8 mouse cellular contexts compared by ENCODE assay signal in genomic region chr9:109046306-109046705, GRCm38 (mm10). TPM values are rescaled to one million over a fixed set of nuclear protein-coding genes. Genes with fewer than 3 reads are reported as not detected.
A peak's percentile ranks its signal among the peaks of the same experiment; 100 is the strongest.
DNase-seq lines count a peak whose midpoint lies in the region; ATAC-seq and TF ChIP-seq lines count a peak whose summit lies in the region.

No protein-coding gene starts in this region.

- H3K36me3 ChIP-seq in heart, adult 2 months (ENCODE audit: control insufficient read depth, insufficient read depth, low read length) = peaks cover 2% of the 10 kb centered on the region; the same call in 1 of the 2 replicates
- H3K36me3 ChIP-seq in heart, embryonic 11.5 days (ENCODE audit: control insufficient read depth, insufficient read depth, low read length) = peaks cover 3% of the 10 kb centered on the region; the same call in 1 of the 2 replicates
- no peaks in the 10 kb centered on the region for H3K36me3 ChIP-seq in liver, adult 2 months (ENCODE audit: control insufficient read depth, insufficient read depth, low read length)

- no peak overlapping the region for H3K9ac ChIP-seq in heart, adult 2 months (ENCODE audit: low read depth, low read length)
- H3K9ac ChIP-seq in heart, embryonic 11.5 days (ENCODE audit: low read depth, low read length) = no peak overlapping the region
- no peak overlapping the region for H3K9ac ChIP-seq in liver, adult 2 months (ENCODE audit: low read depth, low read length)

- no peak overlapping the region for H3K27ac ChIP-seq in heart, adult 2 months
- H3K27ac ChIP-seq in heart, embryonic 11.5 days (ENCODE audit: low read depth, low read length) = no peak overlapping the region
- H3K27ac ChIP-seq in liver, adult 2 months (replicated peaks; ENCODE audit: insufficient read depth, low read depth, low read length) = no peak overlapping the region

- peak; percentile 68 to 71 for DNase-seq in heart, adult 2 months
- peak; percentile 90 for DNase-seq in CD4-positive, CD25-positive, alpha-beta regulatory T cell, adult 2 months (ENCODE audit: low read depth, low spot score)
- DNase-seq in adrenal gland, adult 2 months = peak; percentile 77
- DNase-seq in liver, adult 2 months (ENCODE audit: extremely low read depth, low read depth, low spot score) = peak; percentile 40
- DNase-seq in retina, embryonic 14.5 days (ENCODE audit: low spot score) = peak; percentile 69
- no peak for DNase-seq in ovary, postnatal 14 days (ENCODE audit: low spot score)

- TF ChIP-seq POLR2A in heart, adult 2 months (IDR thresholded peaks at IDR 0.05; ENCODE audit: insufficient read depth, low read depth, low read length) = no peak
- no peak for TF ChIP-seq POLR2A in liver, adult 2 months (IDR thresholded peaks at IDR 0.05; ENCODE audit: extremely low read depth, insufficient read depth, low read length)

- no peaks in the 10 kb centered on the region for H3K79me2 ChIP-seq in heart, adult 2 months (replicated peaks; ENCODE audit: control insufficient read depth, insufficient read depth, low read length)
- no peaks in the 10 kb centered on the region for H3K79me2 ChIP-seq in liver, adult 2 months (ENCODE audit: control insufficient read depth, insufficient read depth, low read length)

- no peaks in the 10 kb centered on the region for H3K9me3 ChIP-seq in heart, embryonic 11.5 days (replicated peaks; ENCODE audit: control insufficient read depth, low read length)

- peak; percentile 83 for TF ChIP-seq CTCF in heart, adult 2 months (IDR thresholded peaks at IDR 0.05)
- peak; percentile 84 for TF ChIP-seq CTCF in liver, adult 2 months (IDR thresholded peaks at IDR 0.05; ENCODE audit: low read depth, low read length)

- no peak overlapping the region for H3K4me2 ChIP-seq in heart, embryonic 11.5 days

- no peaks in the 10 kb centered on the region for H3K27me3 ChIP-seq in heart, adult 2 months (ENCODE audit: control insufficient read depth, insufficient read depth, low read length)
- no peaks in the 10 kb centered on the region for H3K27me3 ChIP-seq in heart, embryonic 11.5 days (ENCODE audit: control insufficient read depth, insufficient read depth, low read length)
- H3K27me3 ChIP-seq in liver, adult 2 months (ENCODE audit: control insufficient read depth, insufficient read depth, low read length) = no peaks in the 10 kb centered on the region

- 35% methylated on average over 5 of the region's 5 CpGs for WGBS in heart, adult 2 months
- 36% methylated on average over 5 of the region's 5 CpGs for WGBS in heart, embryonic 11.5 days (ENCODE audit: insufficient replicate concordance)
- 34% methylated on average over 5 of the region's 5 CpGs for WGBS in liver, adult 2 months

- peaks cover 2% of the 10 kb centered on the region for H3K4me1 ChIP-seq in heart, adult 2 months (ENCODE audit: control insufficient read depth, insufficient read depth, low read length)
- H3K4me1 ChIP-seq in heart, embryonic 11.5 days (ENCODE audit: control insufficient read depth, insufficient read depth, low read length) = peaks cover 2% of the 10 kb centered on the region; the same call in 1 of the 2 replicates
- no peaks in the 10 kb centered on the region for H3K4me1 ChIP-seq in liver, adult 2 months (ENCODE audit: control insufficient read depth, insufficient read depth, low read length)

- no peak for ATAC-seq in heart, embryonic 11.5 days (replicated peaks; ENCODE audit: insufficient number of reproducible peaks, low FRiP score, low TSS enrichment)
- peak; percentile 81 for ATAC-seq in erythroid progenitor cell, adult 5-6 weeks (replicated peaks; ENCODE audit: low FRiP score, poor library complexity, severe bottlenecking)

- no peak overlapping the region for H3K4me3 ChIP-seq in heart, adult 2 months
- no peak overlapping the region for H3K4me3 ChIP-seq in heart, embryonic 11.5 days (ENCODE audit: low read depth, low read length)
- no peak overlapping the region for H3K4me3 ChIP-seq in liver, adult 2 months (ENCODE audit: insufficient read depth, low read depth, low read length)

- 0 out of 2 replicates have a peak, but pooled peaks have one; percentile 18 for TF ChIP-seq EP300 in heart, adult 2 months (IDR thresholded peaks at IDR 0.05; ENCODE audit: insufficient read depth, low read depth, low read length)

- intact Hi-C loops in heart, adult 2 months (cut with DNase I) = no loop called here

RNA-seq across cellular contexts. Expression of gene Shisa5, which starts 7.9 kb away (rescaled TPM):
- 10 to 100 TPM; 40.3 to 43.2 TPM for total RNA-seq in heart, adult 2 months (2021)
- 170 and 218 TPM in 2 replicates for polyA plus RNA-seq in heart, adult 2 months (2012; rRNA removed)
- polyA plus RNA-seq in heart, embryonic 11.5 days (2014; fragmentation: Nextera tagmentation; extraction: Ambion mirVana) = 49.0 and 59.1 TPM in 2 replicates
- 100 to 1,000 TPM; 143 to 167 TPM for total RNA-seq in adrenal gland, adult 2 months (2021)
- 586 and 732 TPM in 2 replicates for polyA plus RNA-seq in adrenal gland, adult 2 months (2012; rRNA removed)
- 13.8 and 40.4 TPM in 2 replicates for total RNA-seq in erythroid progenitor cell, adult 5-6 weeks (2015; ENCODE audit: low replicate concordance)
- total RNA-seq in erythroid progenitor cell, adult 5-6 weeks (2017; ENCODE audit: low replicate concordance) = 44.5 and 87.6 TPM in 2 replicates
- 20.8 and 23.8 TPM in 2 replicates for total RNA-seq in liver, adult 2 months (2014; rRNA removed)
- polyA plus RNA-seq in liver, adult 2 months (2012; rRNA removed) = 144 and 205 TPM in 2 replicates

RNA-seq across cellular contexts. Expression of gene Trex1, which starts 13.2 kb away (rescaled TPM):
- total RNA-seq in heart, adult 2 months (2021) = 10 to 100 TPM; 12.6 to 13.3 TPM
- polyA plus RNA-seq in heart, adult 2 months (2012; rRNA removed) = 45.8 and 55.2 TPM in 2 replicates
- 5.7 and 7.0 TPM in 2 replicates for polyA plus RNA-seq in heart, embryonic 11.5 days (2014; fragmentation: Nextera tagmentation; extraction: Ambion mirVana)
- 10 to 100 TPM; 19.5 to 28.2 TPM for total RNA-seq in adrenal gland, adult 2 months (2021)
- 129 and 130 TPM in 2 replicates for polyA plus RNA-seq in adrenal gland, adult 2 months (2012; rRNA removed)
- total RNA-seq in erythroid progenitor cell, adult 5-6 weeks (2015; ENCODE audit: low replicate concordance) = 11.5 and 17.6 TPM in 2 replicates
- 0.26 and 0.76 TPM in 2 replicates for total RNA-seq in erythroid progenitor cell, adult 5-6 weeks (2017; ENCODE audit: low replicate concordance)
- total RNA-seq in liver, adult 2 months (2014; rRNA removed) = 7.7 and 8.4 TPM in 2 replicates
- 30.7 and 41.1 TPM in 2 replicates for polyA plus RNA-seq in liver, adult 2 months (2012; rRNA removed)

RNA-seq across cellular contexts. Expression of gene Atrip, which starts 27.6 kb away (rescaled TPM):
- total RNA-seq in heart, adult 2 months (2021) = 1 to 10 TPM; 8.0 to 9.0 TPM
- polyA plus RNA-seq in heart, adult 2 months (2012; rRNA removed) = 10.0 and 13.9 TPM in 2 replicates
- polyA plus RNA-seq in heart, embryonic 11.5 days (2014; fragmentation: Nextera tagmentation; extraction: Ambion mirVana) = 18.0 and 18.6 TPM in 2 replicates
- total RNA-seq in adrenal gland, adult 2 months (2021) = 10 to 100 TPM; 12.5 to 17.5 TPM
- polyA plus RNA-seq in adrenal gland, adult 2 months (2012; rRNA removed) = 22.3 and 25.3 TPM in 2 replicates
- total RNA-seq in erythroid progenitor cell, adult 5-6 weeks (2015; ENCODE audit: low replicate concordance) = 3.4 and 6.5 TPM in 2 replicates
- total RNA-seq in erythroid progenitor cell, adult 5-6 weeks (2017; ENCODE audit: low replicate concordance) = 11.0 and 12.6 TPM in 2 replicates
- 5.1 and 5.4 TPM in 2 replicates for total RNA-seq in liver, adult 2 months (2014; rRNA removed)
- polyA plus RNA-seq in liver, adult 2 months (2012; rRNA removed) = 9.2 and 10.3 TPM in 2 replicates

RNA-seq across cellular contexts. Expression of gene Ccdc51, which starts 36.0 kb away (rescaled TPM):
- total RNA-seq in heart, adult 2 months (2021) = 10 to 100 TPM; 11.1 to 11.8 TPM
- 7.0 and 9.2 TPM in 2 replicates for polyA plus RNA-seq in heart, adult 2 months (2012; rRNA removed)
- 15.5 and 15.8 TPM in 2 replicates for polyA plus RNA-seq in heart, embryonic 11.5 days (2014; fragmentation: Nextera tagmentation; extraction: Ambion mirVana)
- 10 to 100 TPM in 1 of 2 experiments, 1 to 10 TPM in 1; 9.2 to 18.9 TPM for total RNA-seq in adrenal gland, adult 2 months (2021)
- 11.4 and 12.6 TPM in 2 replicates for polyA plus RNA-seq in adrenal gland, adult 2 months (2012; rRNA removed)
- 2.9 and 5.0 TPM in 2 replicates for total RNA-seq in erythroid progenitor cell, adult 5-6 weeks (2015; ENCODE audit: low replicate concordance)
- total RNA-seq in erythroid progenitor cell, adult 5-6 weeks (2017; ENCODE audit: low replicate concordance) = 2.6 and 5.5 TPM in 2 replicates
- 7.5 and 8.6 TPM in 2 replicates for total RNA-seq in liver, adult 2 months (2014; rRNA removed)
- 7.2 and 8.2 TPM in 2 replicates for polyA plus RNA-seq in liver, adult 2 months (2012; rRNA removed)

RNA-seq across cellular contexts. Expression of gene Tma7, which starts 36.1 kb away (rescaled TPM):
- total RNA-seq in heart, adult 2 months (2021) = 100 to 1,000 TPM; 218 to 235 TPM
- polyA plus RNA-seq in heart, adult 2 months (2012; rRNA removed) = 41.4 and 59.3 TPM in 2 replicates
- 776 and 790 TPM in 2 replicates for polyA plus RNA-seq in heart, embryonic 11.5 days (2014; fragmentation: Nextera tagmentation; extraction: Ambion mirVana)
- 100 to 1,000 TPM; 393 to 485 TPM for total RNA-seq in adrenal gland, adult 2 months (2021)
- polyA plus RNA-seq in adrenal gland, adult 2 months (2012; rRNA removed) = 6.9 and 9.6 TPM in 2 replicates
- total RNA-seq in erythroid progenitor cell, adult 5-6 weeks (2015; ENCODE audit: low replicate concordance) = 106 and 281 TPM in 2 replicates
- 31.5 and 73.0 TPM in 2 replicates for total RNA-seq in erythroid progenitor cell, adult 5-6 weeks (2017; ENCODE audit: low replicate concordance)
- total RNA-seq in liver, adult 2 months (2014; rRNA removed) = 53.4 and 54.7 TPM in 2 replicates
- 23.3 and 24.4 TPM in 2 replicates for polyA plus RNA-seq in liver, adult 2 months (2012; rRNA removed)
